Mouse (Mus musculus) embryonic fibroblast, embryonic 13.5 days (primary cell): ENCODE results near the gene Pfkfb1.

Experiments used
- CTCF ChIP-seq: IDR thresholded peaks from 2 replicates; pipeline ENCODE4 v1.5.1; 2011; ENCODE audit warnings: mild to moderate bottlenecking, control low read depth, low read length, moderate library complexity, borderline replicate concordance; ENCODE audit not compliant: insufficient read depth
- POLR2A ChIP-seq: IDR thresholded peaks from 2 replicates; pipeline ENCODE4 v1.6.1; 2011; ENCODE audit warnings: low read depth, mild to moderate bottlenecking, control low read depth, low read length, moderate library complexity

GRCm38 (mm10) chrX:150564644-150565357 lies 23.2 kb upstream of the Pfkfb1 start:
- TF ChIP-seq CTCF, result no peak
- TF ChIP-seq POLR2A, result no peak
